Mouse (Mus musculus): ENCODE data around the gene Fam117a. TPM values are rescaled to one million over a fixed set of nuclear protein-coding genes. Genes with fewer than 3 reads are reported as not detected.

Fam117a gene
- polyA plus RNA-seq, 1 experiment from 2014 or later, result 2.2 TPM

GRCm38 (mm10) chr11:95390420-95390819 is 53.6 kb downstream of the Fam117a start:
- no peak overlapping the region for H3K9ac ChIP-seq
- 99% methylated on average over 6 of the region's 6 CpGs for WGBS
- no peaks in the 10 kb centered on the region for H3K9me3 ChIP-seq
- H3K27me3 ChIP-seq (replicated peaks), result no peaks in the 10 kb centered on the region
- H3K4me1 ChIP-seq, result peaks cover 21% of the 10 kb centered on the region
- no peak overlapping the region for H3K4me3 ChIP-seq
- no peak for ATAC-seq (replicated peaks)
- no peak overlapping the region for H3K27ac ChIP-seq
- H3K4me2 ChIP-seq, result no peak overlapping the region
- peaks cover 42% of the 10 kb centered on the region for H3K36me3 ChIP-seq (replicated peaks)

GRCm38 (mm10) chr11:95391201-95391600 is 54.4 kb downstream of the Fam117a start:
- H3K4me2 ChIP-seq, result no peak overlapping the region
- H3K27me3 ChIP-seq (replicated peaks), result no peaks in the 10 kb centered on the region
- no peak overlapping the region for H3K4me3 ChIP-seq
- WGBS, result 63% methylated on average over 4 of the region's 4 CpGs
- H3K27ac ChIP-seq, result no peak overlapping the region
- no peak for ATAC-seq (replicated peaks)
- no peak overlapping the region for H3K9ac ChIP-seq
- peaks cover 13% of the 10 kb centered on the region for H3K4me1 ChIP-seq
- no peaks in the 10 kb centered on the region for H3K9me3 ChIP-seq
- peaks cover 42% of the 10 kb centered on the region for H3K36me3 ChIP-seq (replicated peaks)

- Histone ChIP-seq H3K4me1 (peaks cover 8% of the 10 kb centered on the region; the same call in 1 of the 2 replicates), H3K27me3 (replicated peaks) (no peaks in the 10 kb centered on the region), H3K27ac (no peak overlapping the region), H3K4me2 (no peak overlapping the region), H3K9me3 (no peaks in the 10 kb centered on the region), H3K36me3 (replicated peaks) (peaks cover 42% of the 10 kb centered on the region), H3K9ac (no peak overlapping the region), H3K4me3 (no peak overlapping the region)
- WGBS, result 59% methylated on average over 5 of the region's 5 CpGs
- no peak for ATAC-seq (replicated peaks)
These were observed 54.9 kb downstream of the Fam117a start for GRCm38 (mm10) chr11:95391743-95392142.

- H3K4me1 ChIP-seq, result peaks cover 3% of the 10 kb centered on the region; the same call in 1 of the 2 replicates
- no peaks in the 10 kb centered on the region for H3K9me3 ChIP-seq
- H3K9ac ChIP-seq, result no peak overlapping the region
- H3K4me2 ChIP-seq, result no peak overlapping the region
- WGBS, result 46% methylated on average over 7 of the region's 7 CpGs
- no peaks in the 10 kb centered on the region for H3K27me3 ChIP-seq (replicated peaks)
- H3K36me3 ChIP-seq (replicated peaks), result peaks cover 38% of the 10 kb centered on the region
- H3K4me3 ChIP-seq, result no peak overlapping the region
- H3K27ac ChIP-seq, result no peak overlapping the region
- peak; percentile 63; the same call in 1 of the 2 replicates for ATAC-seq (replicated peaks)
These were observed 55.4 kb downstream of the Fam117a start for GRCm38 (mm10) chr11:95392223-95392667.

GRCm38 (mm10) chr11:95392708-95393499 is 56.1 kb downstream of the Fam117a start:
- no peaks in the 10 kb centered on the region for H3K9me3 ChIP-seq
- WGBS, result 79% methylated on average over 11 of the region's 11 CpGs
- H3K4me2 ChIP-seq, result no peak overlapping the region
- no peak overlapping the region for H3K4me3 ChIP-seq
- no peak overlapping the region for H3K9ac ChIP-seq
- H3K27ac ChIP-seq, result no peak overlapping the region
- H3K36me3 ChIP-seq (replicated peaks), result peaks cover 31% of the 10 kb centered on the region
- ATAC-seq (replicated peaks), result no peak
- no peaks in the 10 kb centered on the region for H3K27me3 ChIP-seq (replicated peaks)
- peaks cover 3% of the 10 kb centered on the region; the same call in 1 of the 2 replicates for H3K4me1 ChIP-seq

- Histone ChIP-seq H3K9ac (no peak overlapping the region), H3K9me3 (no peaks in the 10 kb centered on the region), H3K4me1 (peaks cover 3% of the 10 kb centered on the region; the same call in 1 of the 2 replicates), H3K27ac (no peak overlapping the region), H3K36me3 (replicated peaks) (peaks cover 26% of the 10 kb centered on the region), H3K4me3 (no peak overlapping the region), H3K27me3 (replicated peaks) (no peaks in the 10 kb centered on the region), H3K4me2 (no peak overlapping the region)
- ATAC-seq (replicated peaks), result no peak
- 29% methylated on average over 5 of the region's 5 CpGs for WGBS
These were observed 56.6 kb downstream of the Fam117a start for GRCm38 (mm10) chr11:95393500-95393816.

- 53% methylated on average over 5 of the region's 5 CpGs for WGBS
- Histone ChIP-seq H3K9me3 (no peaks in the 10 kb centered on the region), H3K4me1 (peaks cover 3% of the 10 kb centered on the region; the same call in 1 of the 2 replicates), H3K4me3 (no peak overlapping the region), H3K9ac (no peak overlapping the region), H3K4me2 (no peak overlapping the region), H3K36me3 (replicated peaks) (peaks cover 20% of the 10 kb centered on the region), H3K27me3 (replicated peaks) (no peaks in the 10 kb centered on the region), H3K27ac (no peak overlapping the region)
- no peak for ATAC-seq (replicated peaks)
These were observed 57.3 kb downstream of the Fam117a start for GRCm38 (mm10) chr11:95394112-95394511.

- 50% methylated on average over 1 of the region's 1 CpGs for WGBS
- no peak overlapping the region for H3K9ac ChIP-seq
- no peak for ATAC-seq (replicated peaks)
These were observed 59.7 kb downstream of the Fam117a start for GRCm38 (mm10) chr11:95396548-95396947.

GRCm38 (mm10) chr11:95397843-95398835 is 61.3 kb downstream of the Fam117a start:
- H3K4me1 ChIP-seq, result 0 out of 2 replicates have a peak, but pooled peaks cover 5% of the 10 kb centered on the region
- 56% methylated on average over 14 of the region's 14 CpGs for WGBS
- no peak for ATAC-seq (replicated peaks)
- H3K9ac ChIP-seq, result no peak overlapping the region
- no peak overlapping the region for H3K4me3 ChIP-seq
- no peak overlapping the region for H3K27ac ChIP-seq
- no peaks in the 10 kb centered on the region for H3K27me3 ChIP-seq (replicated peaks)
- no peaks in the 10 kb centered on the region for H3K9me3 ChIP-seq
- H3K36me3 ChIP-seq (replicated peaks), result no peaks in the 10 kb centered on the region
- no peak overlapping the region for H3K4me2 ChIP-seq

More at GRCm38 (mm10) chr11:95396548-95396947, 59.7 kb downstream of the Fam117a start:
- no peaks in the 10 kb centered on the region for H3K36me3 ChIP-seq (replicated peaks)
- H3K9me3 ChIP-seq, result no peaks in the 10 kb centered on the region
- no peak overlapping the region for H3K4me2 ChIP-seq
- no peaks in the 10 kb centered on the region for H3K27me3 ChIP-seq (replicated peaks)
- peaks cover 8% of the 10 kb centered on the region; the same call in 1 of the 2 replicates for H3K4me1 ChIP-seq
- H3K27ac ChIP-seq, result no peak overlapping the region
- H3K4me3 ChIP-seq, result no peak overlapping the region

- no peaks in the 10 kb centered on the region for H3K36me3 ChIP-seq (replicated peaks)
- 63% methylated on average over 13 of the region's 13 CpGs for WGBS
- H3K27ac ChIP-seq, result no peak overlapping the region
- H3K4me2 ChIP-seq, result no peak overlapping the region
- H3K9ac ChIP-seq, result no peak overlapping the region
- no peaks in the 10 kb centered on the region for H3K27me3 ChIP-seq (replicated peaks)
- H3K4me1 ChIP-seq, result 0 out of 2 replicates have a peak, but pooled peaks cover 5% of the 10 kb centered on the region
- H3K4me3 ChIP-seq, result no peak overlapping the region
- H3K9me3 ChIP-seq, result no peaks in the 10 kb centered on the region
- ATAC-seq (replicated peaks), result no peak
These were observed 62.8 kb downstream of the Fam117a start for GRCm38 (mm10) chr11:95399520-95400020.

- ATAC-seq (replicated peaks), result no peak
- no peak overlapping the region for H3K4me3 ChIP-seq
- H3K9ac ChIP-seq, result no peak overlapping the region
- H3K4me1 ChIP-seq, result 0 out of 2 replicates have a peak, but pooled peaks cover 5% of the 10 kb centered on the region
- H3K36me3 ChIP-seq (replicated peaks), result no peaks in the 10 kb centered on the region
- no peak overlapping the region for H3K27ac ChIP-seq
- H3K4me2 ChIP-seq, result no peak overlapping the region
- H3K9me3 ChIP-seq, result no peaks in the 10 kb centered on the region
- 90% methylated on average over 5 of the region's 5 CpGs for WGBS
- no peaks in the 10 kb centered on the region for H3K27me3 ChIP-seq (replicated peaks)
These were observed 64.8 kb downstream of the Fam117a start for GRCm38 (mm10) chr11:95401568-95401967.

GRCm38 (mm10) chr11:95402196-95402595 is 65.4 kb downstream of the Fam117a start:
- no peaks in the 10 kb centered on the region for H3K27me3 ChIP-seq (replicated peaks)
- H3K36me3 ChIP-seq (replicated peaks), result no peaks in the 10 kb centered on the region
- no peak overlapping the region for H3K9ac ChIP-seq
- ATAC-seq (replicated peaks), result no peak
- no peak overlapping the region for H3K27ac ChIP-seq
- H3K4me3 ChIP-seq, result no peak overlapping the region
- H3K9me3 ChIP-seq, result no peaks in the 10 kb centered on the region
- WGBS, result 36% methylated on average over 5 of the region's 5 CpGs
- H3K4me2 ChIP-seq, result no peak overlapping the region
- 0 out of 2 replicates have a peak, but pooled peaks cover 5% of the 10 kb centered on the region for H3K4me1 ChIP-seq
